Mouse (Mus musculus) hindbrain, embryonic 10.5 days (tissue): ENCODE measurements around the gene Arhgef38. TPM values are rescaled to one million over a fixed set of nuclear protein-coding genes. Genes with fewer than 3 reads are reported as not detected.

Source experiments
- DNase-seq: peaks from one replicate; pipeline ENCODE4 v3.0.0-alpha.2; 2017; ENCODE audit warnings: low spot score
- H3K27ac ChIP-seq: fragments of 300-500 bp; sonication (generic); 2 replicates; pipeline ENCODE4 v1.5.1; 2016; ENCODE audit warnings: mild to moderate bottlenecking, moderate library complexity
- H3K27me3 ChIP-seq: fragments of 300-500 bp; sonication (generic); 2 replicates; pipeline ENCODE4 v1.6.1; 2016; ENCODE audit warnings: mild to moderate bottlenecking; ENCODE audit not compliant: poor library complexity, insufficient read depth, severe bottlenecking
- H3K36me3 ChIP-seq: fragments of 300-500 bp; sonication (generic); 2 replicates; pipeline ENCODE4 v1.6.1; 2016; ENCODE audit warnings: mild to moderate bottlenecking, moderate library complexity
- H3K4me1 ChIP-seq: fragments of 300-500 bp; sonication (generic); replicated peaks from 2 replicates; pipeline ENCODE4 v1.6.1; 2016; ENCODE audit warnings: mild to moderate bottlenecking
- H3K4me3 ChIP-seq: fragments of 300-500 bp; sonication (generic); 2 replicates; pipeline ENCODE4 v1.5.1; 2016; ENCODE audit warnings: mild to moderate bottlenecking, moderate library complexity
- H3K9me3 ChIP-seq: fragments of 300-500 bp; sonication (generic); 2 replicates; pipeline ENCODE4 v1.6.1; 2016; ENCODE audit warnings: mild to moderate bottlenecking, moderate library complexity
- WGBS: fragments of 180-500 bp; shearing (Covaris S2); methylation state at CpG from one replicate; pipeline ENCODE4 v1.1.7; 2016; 5-methylcytosine and 5-hydroxymethylcytosine counted together
- polyA plus RNA-seq: library from polyadenylated mRNA; unstranded; fragments of >200 nt; fragmentation: Nextera tagmentation; extraction: Ambion mirVana; gene quantifications from 2 replicates; pipeline ENCODE4 v1.2.1, GENCODE M21; 2016

The Arhgef38 gene
- polyA plus RNA-seq, result 0.16 and 0.42 TPM in 2 replicates

DNA sequence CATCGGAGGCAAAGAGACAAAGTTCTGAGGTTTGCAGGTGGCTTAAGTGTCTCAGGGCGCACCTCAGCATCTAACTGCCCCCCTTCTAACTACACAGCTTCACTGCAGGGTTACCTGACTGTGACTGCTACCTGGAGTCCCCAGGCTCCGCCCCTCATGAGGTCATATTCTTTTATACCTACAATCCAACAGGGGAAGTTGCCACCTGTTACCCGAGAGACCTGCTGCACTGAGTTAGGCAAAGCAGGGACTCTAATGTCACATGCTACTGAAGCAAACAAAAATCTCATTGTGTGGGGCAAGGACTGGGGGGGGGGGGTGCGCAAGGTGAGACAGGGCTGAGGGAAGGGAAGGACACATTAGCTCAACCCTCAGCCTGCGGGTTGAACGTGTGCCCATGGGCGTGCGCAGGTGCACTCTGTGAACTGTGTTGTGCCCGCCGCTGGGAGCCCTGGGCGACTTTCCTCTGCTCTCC is at the start of gene Arhgef38:
TSS of gene Arhgef38 (minus strand) at position 129 of the 475 bp plus-strand sequence.
- 55% methylated on average over 12 of the region's 12 CpGs for WGBS
- Histone ChIP-seq H3K4me1 (no peaks in the 10 kb centered on the region), H3K9me3 (no peaks in the 10 kb centered on the region), H3K27ac (no peak within 1 kb of the TSS), H3K4me3 (no peak within 1 kb of the TSS), H3K36me3 (no peaks in the 10 kb centered on the region), H3K27me3 (no peaks in the 10 kb centered on the region)
- no peak for DNase-seq

DNA sequence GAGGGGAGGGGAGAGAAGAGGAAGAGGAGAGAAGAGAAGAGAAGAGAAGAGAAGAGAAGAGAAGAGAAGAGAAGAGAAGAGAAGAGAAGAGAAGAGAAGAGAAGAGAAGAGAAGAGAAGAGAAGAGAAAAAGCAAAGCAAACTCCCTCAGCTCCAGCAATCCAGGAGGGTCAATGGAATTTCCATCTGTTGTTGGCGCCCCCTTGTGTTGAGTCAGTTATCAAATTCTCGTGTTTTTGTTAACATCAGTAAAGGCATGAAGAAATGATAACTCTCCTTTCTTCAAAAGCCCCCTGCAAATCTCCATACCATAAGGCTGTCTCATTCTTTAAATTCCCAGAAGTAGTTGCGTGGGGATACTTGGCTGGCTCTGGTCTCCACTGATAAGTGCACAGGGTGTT is 37.1 kb upstream of the Arhgef38 start:
- H3K4me1 ChIP-seq, result no peaks in the 10 kb centered on the region
- H3K27ac ChIP-seq, result no peak overlapping the region
- no peak overlapping the region for H3K4me3 ChIP-seq
- DNase-seq, result peak; percentile 57
- no peaks in the 10 kb centered on the region for H3K36me3 ChIP-seq
- no peaks in the 10 kb centered on the region for H3K9me3 ChIP-seq
- no peaks in the 10 kb centered on the region for H3K27me3 ChIP-seq
- 18% methylated on average over 3 of the region's 3 CpGs for WGBS

DNA sequence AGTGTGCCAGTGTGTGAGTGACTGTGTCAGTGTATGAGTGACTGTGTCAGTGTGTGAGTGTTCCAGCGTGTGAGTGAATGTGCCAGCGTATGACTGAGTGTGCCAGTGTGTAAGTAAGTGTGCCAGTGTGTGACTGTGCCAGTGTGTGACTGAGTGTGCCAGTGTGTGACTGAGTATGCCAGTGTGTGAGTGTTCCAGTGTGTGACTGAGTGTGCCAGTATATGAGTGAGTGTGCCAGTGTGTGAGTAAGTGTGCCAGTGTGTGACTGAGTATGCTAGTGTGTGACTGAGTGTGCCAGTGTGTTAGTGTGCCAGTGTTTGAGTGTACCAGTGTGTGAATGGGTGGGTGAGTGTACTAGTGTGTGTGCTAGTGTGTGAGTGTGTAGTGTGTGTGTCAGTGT is 24.1 kb upstream of the Arhgef38 start:
- Histone ChIP-seq H3K4me1 (no peaks in the 10 kb centered on the region), H3K27me3 (no peaks in the 10 kb centered on the region), H3K36me3 (no peaks in the 10 kb centered on the region), H3K9me3 (no peaks in the 10 kb centered on the region), H3K4me3 (no peak overlapping the region), H3K27ac (no peak overlapping the region)
- DNase-seq, result no peak
- WGBS, result 96% methylated on average over 2 of the region's 2 CpGs

DNA sequence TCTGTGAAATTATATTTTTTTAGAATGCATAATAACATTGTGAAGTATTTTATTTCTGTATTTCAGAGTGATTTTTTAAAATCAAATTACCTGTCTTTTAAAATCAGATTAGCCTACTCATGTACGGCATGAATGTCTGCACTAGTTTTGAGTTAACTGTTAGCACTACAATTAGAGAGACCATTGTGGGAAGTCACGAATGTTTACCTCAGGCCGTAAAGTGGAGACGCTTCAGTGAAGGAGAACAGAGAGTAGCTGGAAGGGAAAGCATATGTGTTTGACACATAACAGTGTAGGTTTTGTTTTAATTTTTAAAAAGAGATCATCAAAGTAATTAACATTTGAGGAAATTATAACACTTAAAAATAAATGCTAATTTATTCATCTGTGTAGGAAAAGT is 21.1 kb upstream of the Arhgef38 start:
- no peaks in the 10 kb centered on the region for H3K36me3 ChIP-seq
- no peaks in the 10 kb centered on the region for H3K27me3 ChIP-seq
- no peak overlapping the region for H3K27ac ChIP-seq
- no peaks in the 10 kb centered on the region for H3K9me3 ChIP-seq
- H3K4me1 ChIP-seq, result no peaks in the 10 kb centered on the region
- DNase-seq, result no peak
- 80% methylated on average over 4 of the region's 4 CpGs for WGBS
- no peak overlapping the region for H3K4me3 ChIP-seq

DNA sequence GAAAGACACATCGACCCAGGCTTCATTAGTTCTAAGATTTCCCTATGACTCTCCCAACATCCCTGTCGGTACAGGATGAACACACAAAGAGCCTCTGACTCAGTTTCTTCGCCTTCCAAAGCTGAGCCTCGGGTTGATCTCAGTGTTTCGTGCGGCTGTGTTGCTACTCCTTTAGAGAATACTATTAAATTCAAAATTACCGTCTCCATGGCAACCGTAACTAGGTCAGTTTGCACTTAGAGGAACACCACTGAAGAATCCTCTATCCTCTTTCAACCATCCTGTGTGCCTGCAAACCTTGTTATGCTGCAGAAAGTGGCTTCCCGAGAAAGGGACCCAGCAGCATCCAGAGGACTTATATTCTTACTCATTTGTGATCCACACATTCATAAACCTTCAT is 9.3 kb upstream of the Arhgef38 start:
- Histone ChIP-seq H3K27ac (no peak overlapping the region), H3K36me3 (no peaks in the 10 kb centered on the region), H3K27me3 (no peaks in the 10 kb centered on the region), H3K4me1 (no peaks in the 10 kb centered on the region), H3K9me3 (no peaks in the 10 kb centered on the region), H3K4me3 (no peak overlapping the region)
- 74% methylated on average over 9 of the region's 9 CpGs for WGBS
- no peak for DNase-seq

DNA sequence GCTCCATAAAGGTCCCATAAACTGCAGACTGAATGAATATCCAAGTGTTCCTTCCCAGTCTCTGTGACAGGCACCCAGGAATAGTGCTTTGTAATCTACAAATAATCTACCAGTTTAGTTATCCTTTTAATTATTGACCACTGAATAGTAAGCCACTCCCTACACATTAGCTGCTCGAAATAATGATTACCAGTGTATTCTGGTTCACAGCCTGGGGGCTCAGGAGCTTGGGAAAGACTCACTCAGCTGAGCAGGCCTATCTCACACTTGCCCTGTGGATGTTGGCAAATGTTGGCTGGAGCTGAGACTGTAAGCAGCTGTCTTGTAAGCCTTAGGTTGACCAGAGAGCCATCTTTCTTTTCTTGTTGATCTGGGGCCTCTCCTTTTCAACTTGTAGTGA is 7.2 kb upstream of the Arhgef38 start:
- 80% methylated on average over 1 of the region's 1 CpGs for WGBS
- Histone ChIP-seq H3K27ac (no peak overlapping the region), H3K36me3 (no peaks in the 10 kb centered on the region), H3K27me3 (no peaks in the 10 kb centered on the region), H3K4me3 (no peak overlapping the region), H3K9me3 (no peaks in the 10 kb centered on the region), H3K4me1 (no peaks in the 10 kb centered on the region)
- DNase-seq, result no peak

DNA sequence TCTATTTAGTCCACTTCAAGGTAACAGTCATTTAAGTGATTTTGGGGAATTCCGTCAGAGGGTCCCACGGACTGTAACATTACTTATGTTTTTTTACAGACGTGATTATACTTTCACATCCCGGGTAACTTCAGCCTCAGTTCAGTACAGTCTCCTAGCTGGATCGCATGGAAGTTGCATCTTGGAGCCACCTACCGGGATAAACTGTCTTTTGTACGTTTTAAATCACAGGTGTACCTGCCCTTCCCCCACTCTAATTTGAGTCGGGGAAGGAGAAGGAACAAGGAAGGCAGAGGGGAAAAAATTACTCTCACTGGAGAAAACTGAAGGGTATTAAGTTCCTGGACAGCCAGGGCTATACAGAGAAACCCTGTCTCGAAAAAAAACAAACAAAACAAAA is 756 bp downstream of the Arhgef38 start:
- Histone ChIP-seq H3K27me3 (no peaks in the 10 kb centered on the region), H3K9me3 (no peaks in the 10 kb centered on the region), H3K36me3 (no peaks in the 10 kb centered on the region), H3K4me3 (no peak overlapping the region), H3K4me1 (no peaks in the 10 kb centered on the region), H3K27ac (no peak overlapping the region)
- DNase-seq, result no peak
- WGBS, result 64% methylated on average over 9 of the region's 9 CpGs

DNA sequence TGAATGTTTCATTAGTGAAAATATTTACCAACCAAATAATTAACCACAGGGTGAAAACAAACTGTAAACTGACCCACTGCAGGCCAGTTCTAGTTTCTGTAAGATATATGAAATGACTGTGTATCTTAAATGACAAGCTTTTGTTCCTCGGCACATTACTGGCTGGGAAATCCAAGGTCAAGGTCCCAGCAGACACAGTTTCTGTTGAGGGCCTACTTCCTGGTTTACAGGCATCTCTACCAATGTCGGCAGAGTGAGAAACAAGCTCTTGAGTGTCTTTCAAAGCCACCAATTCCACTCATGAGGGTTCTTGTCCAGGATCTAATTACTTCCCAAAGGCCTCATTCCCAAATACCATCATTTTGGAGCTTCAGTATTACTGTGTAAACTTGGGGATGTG is 4.3 kb downstream of the Arhgef38 start:
- H3K4me1 ChIP-seq, result no peaks in the 10 kb centered on the region
- no peak for DNase-seq
- WGBS, result 89% methylated on average over 2 of the region's 2 CpGs
- H3K27ac ChIP-seq, result no peak overlapping the region
- no peak overlapping the region for H3K4me3 ChIP-seq
- H3K9me3 ChIP-seq, result no peaks in the 10 kb centered on the region
- no peaks in the 10 kb centered on the region for H3K27me3 ChIP-seq
- no peaks in the 10 kb centered on the region for H3K36me3 ChIP-seq

DNA sequence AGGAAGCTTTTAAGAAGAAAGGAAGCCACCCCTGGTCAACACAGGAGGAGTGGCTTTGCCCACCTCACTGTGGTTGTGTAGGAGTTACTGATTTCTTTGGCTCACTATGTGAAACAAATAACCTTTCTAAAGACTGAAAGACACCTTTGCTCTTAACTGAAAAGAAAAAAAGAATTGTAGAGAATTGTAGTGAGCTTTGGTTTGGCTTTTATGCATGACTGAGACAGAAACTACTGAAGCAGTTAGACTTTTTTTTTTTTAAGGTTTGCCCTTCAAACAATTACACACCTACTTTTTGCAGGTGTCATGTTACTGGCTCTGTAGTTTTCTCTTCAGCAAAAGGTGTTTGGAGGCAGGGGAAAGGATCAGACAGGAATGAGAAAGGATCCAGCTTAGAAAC is 5.2 kb downstream of the Arhgef38 start:
- no peaks in the 10 kb centered on the region for H3K27me3 ChIP-seq
- H3K4me3 ChIP-seq, result no peak overlapping the region
- no peaks in the 10 kb centered on the region for H3K4me1 ChIP-seq
- H3K36me3 ChIP-seq, result no peaks in the 10 kb centered on the region
- no peak overlapping the region for H3K27ac ChIP-seq
- DNase-seq, result no peak
- H3K9me3 ChIP-seq, result no peaks in the 10 kb centered on the region

DNA sequence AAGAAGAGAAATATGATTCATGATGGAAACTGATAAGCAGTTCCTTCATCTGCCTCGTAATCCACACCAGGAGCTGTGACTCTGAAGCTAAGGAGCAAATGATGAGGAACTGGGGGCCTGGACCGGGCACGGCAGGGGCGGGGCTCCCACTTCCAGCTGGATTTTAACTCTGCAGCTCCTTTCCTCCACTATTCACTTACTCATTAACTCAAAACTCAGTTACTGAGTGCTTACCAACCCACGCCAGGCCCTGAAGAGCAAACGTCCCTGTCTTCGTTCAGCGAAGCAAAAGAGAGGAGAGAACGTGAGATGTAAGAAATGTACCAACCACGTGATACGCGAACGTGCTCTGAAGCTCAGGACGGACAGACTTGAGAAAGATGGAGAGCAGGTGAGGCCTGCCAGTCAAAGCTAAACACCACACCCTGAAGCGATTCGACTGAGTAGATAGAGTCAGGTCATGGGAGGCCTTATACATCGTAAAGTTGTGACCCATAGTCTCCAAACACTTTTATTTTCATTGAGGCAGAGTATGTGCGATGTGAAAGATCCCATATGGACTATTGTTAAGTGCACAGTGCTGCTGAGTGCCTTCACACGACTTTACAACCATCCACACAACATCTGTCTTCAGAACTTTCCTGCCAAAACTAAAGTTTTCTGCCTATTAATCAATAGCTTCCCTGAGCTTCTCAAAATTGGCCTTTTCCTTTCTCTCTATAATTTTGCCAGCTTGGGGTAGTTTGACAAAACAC is 7.3 kb downstream of the Arhgef38 start:
- no peak for DNase-seq
- H3K36me3 ChIP-seq, result no peaks in the 10 kb centered on the region
- WGBS, result 86% methylated on average over 19 of the region's 19 CpGs

DNA sequence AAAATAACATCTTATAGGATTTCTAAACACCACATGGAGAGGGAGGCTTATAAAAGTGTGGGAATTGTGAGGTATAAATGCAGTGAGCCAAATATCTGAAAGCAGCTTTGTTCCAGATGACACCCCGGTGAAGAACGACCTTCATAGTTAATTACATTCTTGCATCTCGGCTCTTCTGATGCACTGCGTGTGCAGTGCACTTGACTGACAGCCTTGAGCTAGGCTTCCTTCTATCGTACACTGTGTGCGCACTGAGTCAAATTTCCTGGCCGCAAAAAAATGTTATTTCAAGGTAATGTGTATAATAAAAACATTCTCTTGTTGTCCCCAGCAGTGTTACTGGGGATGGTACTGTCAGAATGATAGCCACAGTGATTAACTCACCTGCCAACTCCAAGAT is 16.2 kb downstream of the Arhgef38 start:
- Histone ChIP-seq H3K27me3 (no peaks in the 10 kb centered on the region), H3K4me3 (no peak overlapping the region), H3K9me3 (no peaks in the 10 kb centered on the region), H3K36me3 (no peaks in the 10 kb centered on the region), H3K4me1 (no peaks in the 10 kb centered on the region), H3K27ac (no peak overlapping the region)
- WGBS, result 79% methylated on average over 7 of the region's 7 CpGs
- no peak for DNase-seq

More for the DNA sequence above, 7.3 kb downstream of the Arhgef38 start:
- no peak overlapping the region for H3K4me3 ChIP-seq
- no peak overlapping the region for H3K27ac ChIP-seq
- no peaks in the 10 kb centered on the region for H3K27me3 ChIP-seq
- H3K4me1 ChIP-seq, result no peaks in the 10 kb centered on the region
- H3K9me3 ChIP-seq, result no peaks in the 10 kb centered on the region

DNA sequence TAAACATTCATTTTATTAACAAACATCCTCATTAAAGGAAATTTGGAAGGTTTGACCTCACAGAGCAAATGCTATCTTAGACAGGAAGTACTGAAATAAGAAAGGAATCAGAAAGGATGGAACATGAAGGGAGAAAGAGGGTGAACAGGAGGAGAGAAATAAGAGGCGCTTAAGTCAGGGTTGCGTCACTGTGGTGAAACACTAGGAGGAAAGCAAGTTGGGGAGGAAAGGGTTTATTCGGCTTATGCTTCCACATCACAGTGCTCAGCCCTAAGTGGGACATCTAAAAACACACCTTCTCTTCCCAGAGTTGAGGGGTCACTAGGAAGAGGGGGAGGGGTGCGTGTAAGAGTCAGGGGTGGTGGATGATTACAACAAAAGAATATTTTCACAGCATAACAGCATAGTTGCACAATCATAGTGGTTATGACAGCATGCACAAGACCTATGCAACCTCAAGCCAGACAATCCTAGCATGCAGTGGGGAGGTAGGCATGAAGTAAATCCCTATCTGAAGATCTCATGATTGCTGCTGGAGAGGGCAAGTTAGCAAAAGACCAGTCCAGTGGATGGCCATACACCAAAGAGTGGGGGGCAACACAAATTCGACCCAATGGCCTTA is 19.4 kb downstream of the Arhgef38 start:
- WGBS, result 91% methylated on average over 5 of the region's 5 CpGs
- no peaks in the 10 kb centered on the region for H3K27me3 ChIP-seq
- no peaks in the 10 kb centered on the region for H3K9me3 ChIP-seq
- H3K4me3 ChIP-seq, result no peak overlapping the region
- no peak for DNase-seq
- H3K4me1 ChIP-seq, result no peaks in the 10 kb centered on the region
- no peaks in the 10 kb centered on the region for H3K36me3 ChIP-seq
- no peak overlapping the region for H3K27ac ChIP-seq

DNA sequence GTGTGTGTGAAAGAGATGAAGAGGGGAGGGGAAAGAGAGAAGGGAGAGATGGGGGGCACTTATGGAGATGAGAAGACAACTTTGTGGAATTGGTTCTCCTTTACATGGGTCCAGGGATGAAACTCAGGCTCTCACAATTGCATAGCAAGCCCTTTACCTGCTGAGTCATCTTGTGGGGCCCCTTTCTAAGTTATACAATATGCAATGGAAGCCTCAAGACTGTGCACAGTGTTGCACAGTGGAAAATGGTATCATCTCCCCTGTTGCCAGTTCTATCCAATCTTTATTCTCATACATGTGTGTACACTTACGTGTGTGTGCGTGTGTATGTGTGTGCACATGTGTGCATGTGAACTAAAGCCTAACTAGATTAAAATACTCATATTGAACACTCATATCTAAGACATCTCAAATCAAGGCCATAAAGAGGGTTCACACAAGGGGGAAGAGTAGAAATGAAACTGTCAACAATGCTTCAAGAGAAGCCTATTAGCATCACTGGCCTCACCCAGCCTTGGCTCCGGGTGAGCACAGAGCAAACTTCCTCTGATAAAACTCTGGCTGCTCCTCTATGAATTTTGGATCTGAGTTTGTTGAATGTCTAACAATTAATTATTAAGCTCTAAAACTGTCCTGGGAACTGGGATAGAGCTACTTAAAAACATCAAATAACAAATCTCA is 21.2 kb downstream of the Arhgef38 start:
- no peaks in the 10 kb centered on the region for H3K9me3 ChIP-seq
- H3K4me1 ChIP-seq, result no peaks in the 10 kb centered on the region
- no peak for DNase-seq
- no peak overlapping the region for H3K27ac ChIP-seq
- H3K4me3 ChIP-seq, result no peak overlapping the region
- H3K36me3 ChIP-seq, result no peaks in the 10 kb centered on the region
- WGBS, result 87% methylated on average over 3 of the region's 3 CpGs
- H3K27me3 ChIP-seq, result no peaks in the 10 kb centered on the region
